Mouse (Mus musculus) activated CD4-positive, CD25-positive, alpha-beta regulatory T cell, adult 4 months (primary cell): ENCODE results near the gene Gm13539. TPM values are rescaled to one million over a fixed set of nuclear protein-coding genes. Genes with fewer than 3 reads are reported as not detected.

Source experiments
- ATAC-seq: one replicate; pipeline ENCODE4 v1.8.0; 2017
- polyA plus RNA-seq, 2 experiments: library from polyadenylated mRNA; unstranded; fragments of 100-300 nt; shearing (Covaris generic); gene quantifications; one replicate each; pipeline ENCODE4 v1.2.1; 2017

The Gm13539 gene
- polyA plus RNA-seq, 2 experiments from 2014 or later, result not detected

GRCm38 (mm10) chr2:25828344-25828947 lies 46.4 kb downstream of the Gm13539 start:
- ATAC-seq, result peak; percentile 40

DNA sequence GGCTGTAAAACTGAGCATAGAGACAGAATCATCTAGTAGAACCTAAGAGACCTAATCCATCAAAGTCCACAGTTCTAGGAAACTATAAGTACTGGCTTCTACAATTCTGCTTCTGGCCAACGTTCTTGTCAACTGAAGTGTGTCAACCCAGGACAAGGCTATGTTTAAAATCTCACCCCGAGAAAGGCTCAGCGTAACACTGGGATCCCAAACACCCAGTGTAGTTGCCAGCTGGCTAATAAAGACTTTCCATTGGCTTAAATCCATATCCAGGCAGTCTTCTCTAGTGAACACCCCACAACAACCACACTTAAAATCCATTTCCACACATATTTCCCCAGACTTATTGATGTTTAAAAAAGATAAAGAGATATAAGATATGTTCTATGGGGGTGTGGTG lies 48.7 kb downstream of the Gm13539 start:
- ATAC-seq, result no peak

DNA sequence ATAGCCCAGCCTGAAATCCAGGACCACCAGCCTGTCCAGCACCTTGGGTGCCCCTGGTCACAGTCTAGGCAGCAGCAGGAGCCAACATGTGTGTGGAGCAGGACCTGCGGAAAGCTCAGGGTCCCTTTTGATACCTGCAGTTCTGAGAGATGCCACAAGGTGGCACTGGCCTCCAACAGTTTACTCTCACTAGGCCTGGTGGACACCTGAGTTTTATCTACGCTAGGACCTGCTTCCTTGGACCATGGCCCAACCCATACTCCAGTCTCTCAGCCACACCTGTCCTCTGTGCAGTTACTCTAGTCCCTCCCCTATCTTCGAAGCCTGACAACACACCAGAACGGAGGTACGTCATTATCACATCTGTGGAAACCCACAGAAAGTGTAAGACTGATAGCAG lies 54.2 kb downstream of the Gm13539 start:
- ATAC-seq, result peak; percentile 23

Other genes with a start within 250 kb of the Gm13539 start
- 10 to 100 TPM; 60.9 to 67.0 TPM for gene Traf2, start 235.3 kb upstream of the Gm13539 start, polyA plus RNA-seq
- 100 to 1,000 TPM; 290 to 402 TPM for gene Edf1, start 224.4 kb upstream of the Gm13539 start, polyA plus RNA-seq
- gene Mamdc4, start 207.4 kb upstream of the Gm13539 start, polyA plus RNA-seq, result under 1 TPM; 0.40 to 0.91 TPM
- gene Phpt1, start 207.0 kb upstream of the Gm13539 start, polyA plus RNA-seq, result 10 to 100 TPM; 55.3 to 61.6 TPM
- under 1 TPM in 1 of 2 experiments, not detected in 1; 0.07 TPM for gene Ajm1, start 200.5 kb upstream of the Gm13539 start, polyA plus RNA-seq
- 10 to 100 TPM; 16.1 to 19.8 TPM for gene Rabl6, start 173.7 kb upstream of the Gm13539 start, polyA plus RNA-seq
- not detected for gene Ccdc183, start 164.6 kb upstream of the Gm13539 start, polyA plus RNA-seq
- gene Tmem141, start 160.3 kb upstream of the Gm13539 start, polyA plus RNA-seq, result 1 to 10 TPM in 1 of 2 experiments, not detected in 1; 1.8 TPM
- gene Fcna, start 154.2 kb upstream of the Gm13539 start, polyA plus RNA-seq, result 1 to 10 TPM in 1 of 2 experiments, under 1 TPM in 1; 0.83 to 1.7 TPM
- gene Lcn8, start 129.1 kb upstream of the Gm13539 start, polyA plus RNA-seq, result not detected
- not detected for gene Lcn5, start 124.3 kb upstream of the Gm13539 start, polyA plus RNA-seq
- gene Lcn6, start 105.5 kb upstream of the Gm13539 start, polyA plus RNA-seq, result not detected
- not detected for gene Lcn10, start 99.5 kb upstream of the Gm13539 start, polyA plus RNA-seq
- not detected for gene Obp2a, start 82.2 kb upstream of the Gm13539 start, polyA plus RNA-seq
- gene Bmyc, start 75.5 kb upstream of the Gm13539 start, polyA plus RNA-seq, result 10 to 100 TPM; 61.8 to 76.5 TPM
- gene Obp2b, start 45.2 kb upstream of the Gm13539 start, polyA plus RNA-seq, result not detected
- gene Lcn3, start 16.7 kb upstream of the Gm13539 start, polyA plus RNA-seq, result not detected
- not detected for gene Lcn11, start 5.2 kb upstream of the Gm13539 start, polyA plus RNA-seq
- gene Glt6d1, start 33.6 kb downstream of the Gm13539 start, polyA plus RNA-seq, result not detected
- not detected for gene Lcn9, start 40.9 kb downstream of the Gm13539 start, polyA plus RNA-seq
- under 1 TPM in 1 of 2 experiments, not detected in 1; 0.38 TPM for gene Sohlh1, start 65.0 kb downstream of the Gm13539 start, polyA plus RNA-seq
- under 1 TPM in 1 of 2 experiments, not detected in 1; 0.34 TPM for gene Kcnt1, start 81.5 kb downstream of the Gm13539 start, polyA plus RNA-seq
- gene Camsap1, start 201.0 kb downstream of the Gm13539 start, polyA plus RNA-seq, result 1 to 10 TPM; 4.5 to 8.8 TPM
- gene Ubac1, start 239.5 kb downstream of the Gm13539 start, polyA plus RNA-seq, result 10 to 100 TPM; 14.0 to 17.0 TPM